Mouse (Mus musculus) limb, embryonic 11.5 days (tissue): ENCODE results near the gene 4931414P19Rik. TPM values are rescaled to one million over a fixed set of nuclear protein-coding genes. Genes with fewer than 3 reads are reported as not detected.
A peak's percentile ranks its signal among the peaks of the same experiment; 100 is the strongest.
"Not testable (repeated sequence)": the region's sequence is repeated elsewhere in the genome, so short reads cannot be mapped to it uniquely, and the experiment has no call there.

Experiments
- ATAC-seq: fragments of 200-750 bp; cut with Nextera tagmentation; 2 replicates; pipeline ENCODE4 v1.8.0; 2017; ENCODE audit warnings: low read depth; ENCODE audit not compliant: insufficient number of reproducible peaks, low FRiP score, low TSS enrichment
- DNase-seq: peaks from one replicate; pipeline ENCODE4 v3.0.0-alpha.2; 2015; ENCODE audit warnings: low spot score
- H3K27ac ChIP-seq: fragments of 300-500 bp; sonication (generic); replicated peaks from 2 replicates; pipeline ENCODE4 v1.5.1; 2014; ENCODE audit warnings: low read depth, mild to moderate bottlenecking, low read length
- H3K27me3 ChIP-seq: fragments of 300-500 bp; sonication (generic); 2 replicates; pipeline ENCODE4 v1.6.1; 2014; ENCODE audit warnings: mild to moderate bottlenecking, low read length, mixed read lengths; ENCODE audit not compliant: control insufficient read depth, insufficient read depth
- H3K36me3 ChIP-seq: fragments of 300-500 bp; sonication (generic); 2 replicates; pipeline ENCODE4 v1.6.1; 2014; ENCODE audit warnings: mild to moderate bottlenecking, low read length, moderate library complexity, mixed read lengths; ENCODE audit not compliant: control insufficient read depth, insufficient read depth
- H3K4me1 ChIP-seq: fragments of 300-500 bp; sonication (generic); 2 replicates; pipeline ENCODE4 v1.6.1; 2014; ENCODE audit warnings: low read length, mixed read lengths; ENCODE audit not compliant: control insufficient read depth, insufficient read depth
- H3K4me2 ChIP-seq: fragments of 300-500 bp; sonication (generic); 2 replicates; pipeline ENCODE4 v1.6.1; 2014; ENCODE audit warnings: low read depth, mild to moderate bottlenecking, moderate library complexity; ENCODE audit not compliant: severe bottlenecking
- H3K4me3 ChIP-seq: fragments of 300-500 bp; sonication (generic); 2 replicates; pipeline ENCODE4 v1.5.1; 2014; ENCODE audit warnings: low read depth, low read length
- H3K9ac ChIP-seq: fragments of 300-500 bp; sonication (generic); 2 replicates; pipeline ENCODE4 v1.6.1; 2014; ENCODE audit warnings: mild to moderate bottlenecking, low read length
- H3K9me3 ChIP-seq: fragments of 300-500 bp; sonication (generic); 2 replicates; pipeline ENCODE4 v1.6.1; 2016; ENCODE audit warnings: low read length; ENCODE audit not compliant: control insufficient read depth
- WGBS: fragments of 180-500 bp; shearing (Covaris S2); extraction: QIAGEN DNeasy Blood & Tissue Kit; methylation state at CpG from one replicate; pipeline ENCODE4 v1.1.7; 2014; 5-methylcytosine and 5-hydroxymethylcytosine counted together
- polyA plus RNA-seq: library from polyadenylated mRNA; unstranded; fragments of >200 nt; fragmentation: Nextera tagmentation; extraction: Ambion mirVana; gene quantifications from 2 replicates; pipeline ENCODE4 v1.2.1, GENCODE M21; 2014

Gene 4931414P19Rik
- polyA plus RNA-seq, 1 experiment from 2014 or later, result 7.8 TPM

DNA sequence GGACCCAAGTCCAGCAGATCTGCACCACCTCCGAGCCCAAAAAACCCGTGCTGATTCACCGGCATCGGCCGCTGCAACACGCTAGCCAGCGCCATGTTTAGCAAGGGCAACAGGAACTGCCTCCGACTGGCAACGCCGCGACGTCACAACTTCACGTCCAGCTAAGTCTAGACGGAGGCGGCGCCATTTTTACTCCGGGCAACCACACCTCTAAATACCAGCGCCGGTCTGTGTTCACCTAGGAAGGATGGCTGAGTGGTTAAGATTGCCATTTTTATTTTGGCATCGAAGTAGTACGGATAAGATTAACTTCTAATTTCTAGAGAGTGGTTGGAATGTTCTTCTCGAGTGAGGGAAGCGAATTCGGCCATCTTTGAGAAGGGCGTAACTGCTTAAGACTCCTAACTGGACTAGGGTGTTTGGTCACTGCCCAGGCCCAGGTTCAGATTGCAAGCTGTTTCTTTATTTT lies 12.1 kb upstream of the 4931414P19Rik start, which contains the start of gene Psmb5:
Gene Psmb5 (minus strand): TSS at position 126 of the 469 bp plus-strand sequence.
- H3K27ac ChIP-seq, result peak within 1 kb of the TSS; percentile 65; the same call in 1 of the 2 replicates
- H3K36me3 ChIP-seq, result peaks cover 3% of the 10 kb centered on the region
- under 1% methylated on average over 25 of the region's 25 CpGs for WGBS
- peak within 1 kb of the TSS; percentile 83 for H3K9ac ChIP-seq
- peak within 1 kb of the TSS; percentile 65 for H3K4me2 ChIP-seq
- DNase-seq (peak; percentile 93), ATAC-seq (peak; percentile 82)
- H3K27me3 ChIP-seq, result no peaks in the 10 kb centered on the region
- H3K9me3 ChIP-seq, result no peaks in the 10 kb centered on the region
- no peaks in the 10 kb centered on the region for H3K4me1 ChIP-seq
- H3K4me3 ChIP-seq, result peak within 1 kb of the TSS; percentile 89

DNA sequence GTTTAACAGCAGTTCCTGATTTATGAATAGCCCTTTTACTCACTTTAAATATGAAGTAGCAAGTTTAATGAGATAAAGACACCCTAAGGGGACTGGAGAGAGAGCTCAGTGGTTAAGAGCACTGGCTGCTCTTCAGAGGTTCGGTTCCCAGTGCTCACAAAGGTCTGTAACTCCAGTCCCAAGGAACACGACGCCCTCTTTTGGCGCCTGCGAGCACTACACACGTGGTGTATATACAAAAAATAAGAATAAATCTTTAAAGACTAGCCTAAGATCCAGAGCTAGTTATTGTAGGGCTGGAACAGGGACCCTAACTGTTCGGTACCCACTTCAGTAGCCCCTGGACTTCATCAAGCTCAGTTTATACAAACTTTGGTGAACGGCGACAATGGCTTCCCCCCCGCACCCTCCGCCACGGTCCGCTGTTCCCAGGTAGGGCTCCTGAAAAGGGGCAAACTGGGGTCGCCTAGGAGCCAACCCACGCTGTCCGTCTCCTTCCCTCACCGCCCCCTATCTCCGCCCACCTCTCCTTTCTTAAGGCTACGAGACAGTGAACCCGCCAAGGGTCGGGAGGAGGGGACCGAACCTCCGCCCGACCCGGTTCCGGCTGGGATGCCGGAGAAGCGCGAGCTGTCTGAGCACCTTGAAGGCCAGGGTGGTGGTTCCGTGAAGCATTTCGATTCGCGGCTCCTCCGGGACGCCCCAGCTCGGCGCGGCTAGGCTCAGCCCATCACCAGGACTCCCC lies 11.5 kb upstream of the 4931414P19Rik start:
- no peaks in the 10 kb centered on the region for H3K4me1 ChIP-seq
- peak overlapping the region; percentile 65; the same call in 1 of the 2 replicates for H3K27ac ChIP-seq
- no peaks in the 10 kb centered on the region for H3K9me3 ChIP-seq
- peak; percentile 55 for ATAC-seq
- peaks cover 7% of the 10 kb centered on the region for H3K36me3 ChIP-seq
- peak overlapping the region; percentile 65 for H3K4me2 ChIP-seq
- H3K9ac ChIP-seq, result peak overlapping the region; percentile 83
- WGBS, result 2% methylated on average over 38 of the region's 38 CpGs
- H3K27me3 ChIP-seq, result no peaks in the 10 kb centered on the region
- H3K4me3 ChIP-seq, result peak overlapping the region; percentile 89
- DNase-seq, result peak; percentile 60

DNA sequence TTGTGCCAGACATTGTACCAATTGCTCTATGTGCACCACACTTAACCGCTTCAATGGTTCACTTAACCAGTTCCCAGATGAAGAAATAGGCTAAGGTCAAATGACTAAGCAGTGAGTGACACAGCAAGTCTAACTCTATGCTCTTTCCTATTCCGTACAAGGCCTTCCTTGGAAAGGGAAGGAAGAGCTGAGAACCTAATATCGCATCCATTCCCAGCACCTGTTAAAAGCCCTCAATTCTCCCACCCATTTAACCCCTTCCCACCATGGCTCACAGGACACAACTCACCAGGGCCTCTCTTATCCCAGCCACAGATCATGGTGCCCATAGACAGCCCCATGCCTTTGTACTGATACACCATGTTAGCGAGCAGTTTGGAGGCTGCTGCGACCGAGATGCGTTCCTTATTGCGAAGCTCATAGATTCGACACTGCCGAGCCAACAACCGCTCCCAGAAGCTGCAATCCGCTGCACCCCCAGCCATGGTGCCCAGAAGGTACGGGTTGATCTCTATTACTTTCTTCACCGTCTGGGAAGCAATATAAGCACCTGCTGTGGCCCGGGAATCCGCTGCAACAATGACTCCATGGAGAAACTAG lies 10.5 kb upstream of the 4931414P19Rik start:
- WGBS, result 93% methylated on average over 16 of the region's 16 CpGs
- DNase-seq, result no peak
- no peak overlapping the region for H3K27ac ChIP-seq
- no peak for ATAC-seq
- H3K9me3 ChIP-seq, result no peaks in the 10 kb centered on the region
- no peak overlapping the region for H3K4me2 ChIP-seq
- H3K27me3 ChIP-seq, result no peaks in the 10 kb centered on the region
- H3K36me3 ChIP-seq, result peaks cover 9% of the 10 kb centered on the region
- H3K4me1 ChIP-seq, result no peaks in the 10 kb centered on the region
- H3K9ac ChIP-seq, result no peak overlapping the region
- no peak overlapping the region for H3K4me3 ChIP-seq

DNA sequence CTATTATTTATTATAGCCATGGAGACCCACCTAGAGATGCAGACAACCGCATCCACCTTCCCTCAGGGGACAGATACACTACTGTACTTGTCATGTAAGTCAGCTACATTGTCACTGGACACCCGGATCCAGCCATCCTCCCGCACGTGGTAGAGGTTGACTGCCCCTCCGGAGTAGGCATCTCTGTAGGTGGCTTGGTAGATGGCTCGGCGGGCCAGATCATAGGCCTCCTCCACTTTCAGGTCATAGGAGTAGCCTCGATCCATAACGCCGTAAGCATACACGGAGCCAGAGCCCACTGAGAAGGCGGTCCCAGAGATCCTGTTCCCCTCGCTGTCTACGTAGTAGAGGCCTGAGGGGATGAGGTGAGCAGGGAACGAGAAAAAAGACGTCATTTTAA lies 8.3 kb upstream of the 4931414P19Rik start:
- DNase-seq, H3K4me3 ChIP-seq, H3K36me3 ChIP-seq, H3K9ac ChIP-seq, H3K27ac ChIP-seq, ATAC-seq, H3K4me1 ChIP-seq, H3K9me3 ChIP-seq, H3K4me2 ChIP-seq, H3K27me3 ChIP-seq: not testable (repeated sequence)
- WGBS, result 94% methylated on average over 16 of the region's 16 CpGs

DNA sequence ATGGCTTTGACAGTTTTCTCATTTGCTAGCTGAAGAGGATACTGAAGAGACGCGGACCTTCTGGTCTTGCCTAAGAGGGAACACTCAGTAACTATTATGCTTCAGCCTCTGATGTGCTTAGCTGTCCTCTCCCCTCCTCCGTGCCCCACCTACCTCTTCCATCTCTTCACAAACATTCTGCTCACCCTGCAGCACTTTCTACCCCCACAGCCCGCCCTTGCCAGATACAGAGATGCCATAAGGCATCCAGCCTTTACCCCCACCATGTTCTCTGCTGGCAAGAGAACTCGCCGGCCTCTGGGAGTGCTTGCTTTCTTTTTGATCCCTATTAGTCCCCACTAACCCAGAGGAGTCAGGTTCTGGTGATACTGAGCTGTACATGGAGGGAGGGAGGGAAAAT lies 4.9 kb upstream of the 4931414P19Rik start:
- no peak for DNase-seq
- Histone ChIP-seq H3K27me3 (no peaks in the 10 kb centered on the region), H3K4me3 (no peak overlapping the region), H3K4me2 (no peak overlapping the region), H3K27ac (no peak overlapping the region), H3K36me3 (peaks cover 8% of the 10 kb centered on the region), H3K9me3 (no peaks in the 10 kb centered on the region), H3K9ac (no peak overlapping the region), H3K4me1 (no peaks in the 10 kb centered on the region)
- 76% methylated on average over 6 of the region's 6 CpGs for WGBS
- no peak for ATAC-seq

DNA sequence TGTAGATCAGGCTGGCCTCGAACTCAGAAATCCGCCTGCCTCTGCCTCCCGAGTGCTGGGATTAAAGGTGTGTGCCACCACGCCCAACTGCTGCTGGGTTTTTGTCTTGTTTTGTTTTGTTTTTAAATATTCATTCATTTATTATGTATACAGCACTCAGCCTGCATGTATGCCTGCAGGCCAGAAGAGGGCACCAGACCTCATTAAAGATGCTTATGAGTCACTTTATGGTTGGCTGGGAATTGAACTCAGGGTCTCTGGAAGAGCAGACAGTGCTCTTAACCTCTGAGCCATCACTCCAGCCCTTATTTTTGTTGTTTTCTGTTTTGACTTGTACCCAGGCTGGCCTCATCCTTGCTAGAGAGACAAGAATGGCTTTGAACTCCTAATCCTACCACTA lies 4.2 kb upstream of the 4931414P19Rik start:
- Histone ChIP-seq H3K36me3 (peaks cover 7% of the 10 kb centered on the region), H3K4me1 (no peaks in the 10 kb centered on the region), H3K4me2 (no peak overlapping the region), H3K9me3 (no peaks in the 10 kb centered on the region), H3K27ac (no peak overlapping the region), H3K9ac (no peak overlapping the region), H3K4me3 (no peak overlapping the region), H3K27me3 (no peaks in the 10 kb centered on the region)
- ATAC-seq (no peak), DNase-seq (no peak)
- 90% methylated on average over 4 of the region's 4 CpGs for WGBS

DNA sequence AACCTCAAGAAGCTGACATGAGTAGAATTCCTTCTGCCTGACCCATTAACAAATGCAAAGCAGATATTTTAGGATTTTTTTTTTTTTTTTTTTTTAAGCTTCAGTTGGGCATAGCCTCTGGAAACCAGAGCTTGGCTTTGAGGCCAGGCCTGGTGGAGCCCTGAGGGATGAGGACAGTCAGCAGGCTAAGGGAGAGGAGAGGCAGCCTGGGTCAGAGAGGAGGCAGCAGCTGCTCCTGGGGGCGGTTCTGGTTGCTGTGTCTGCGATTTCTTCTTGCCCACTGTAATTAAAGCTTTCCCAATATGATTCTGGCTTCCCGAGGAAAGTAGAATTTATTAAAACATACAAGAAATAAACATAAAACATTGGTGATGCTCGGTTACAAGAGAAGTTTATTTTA lies 3.5 kb upstream of the 4931414P19Rik start:
- peaks cover 3% of the 10 kb centered on the region; the same call in 1 of the 2 replicates for H3K4me1 ChIP-seq
- 70% methylated on average over 4 of the region's 4 CpGs for WGBS
- H3K4me2 ChIP-seq, result no peak overlapping the region
- no peak overlapping the region for H3K4me3 ChIP-seq
- no peak for ATAC-seq
- no peak for DNase-seq
- H3K9me3 ChIP-seq, result no peaks in the 10 kb centered on the region
- H3K9ac ChIP-seq, result no peak overlapping the region
- H3K27ac ChIP-seq, result no peak overlapping the region
- H3K27me3 ChIP-seq, result no peaks in the 10 kb centered on the region
- H3K36me3 ChIP-seq, result peaks cover 7% of the 10 kb centered on the region

DNA sequence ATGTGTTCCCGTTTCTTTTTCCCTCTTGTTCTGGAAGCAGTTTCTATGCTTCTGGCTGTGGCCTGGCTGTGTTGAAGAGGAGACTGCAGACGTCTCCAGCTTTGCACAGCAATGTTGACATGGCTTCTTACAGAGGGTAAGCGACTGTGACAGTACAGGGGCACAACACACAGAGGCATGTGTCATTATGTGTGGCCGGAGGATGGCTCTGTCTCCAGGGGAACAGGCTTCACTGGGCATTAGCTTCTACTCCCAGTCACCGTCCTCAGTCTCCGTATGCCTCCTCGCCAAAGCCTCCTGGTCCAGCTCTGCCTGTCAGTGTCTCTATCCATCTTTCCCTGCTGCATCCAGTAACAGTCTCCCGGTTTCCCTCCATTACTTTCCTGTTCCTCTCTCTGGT lies 1.4 kb upstream of the 4931414P19Rik start:
- no peak overlapping the region for H3K4me2 ChIP-seq
- H3K36me3 ChIP-seq, result peaks cover 2% of the 10 kb centered on the region; the same call in 1 of the 2 replicates
- peaks cover 3% of the 10 kb centered on the region; the same call in 1 of the 2 replicates for H3K4me1 ChIP-seq
- ATAC-seq (no peak), DNase-seq (no peak)
- H3K27ac ChIP-seq, result no peak overlapping the region
- H3K9ac ChIP-seq, result no peak overlapping the region
- no peaks in the 10 kb centered on the region for H3K9me3 ChIP-seq
- H3K4me3 ChIP-seq, result no peak overlapping the region
- 62% methylated on average over 8 of the region's 8 CpGs for WGBS
- no peaks in the 10 kb centered on the region for H3K27me3 ChIP-seq
